Mouse (Mus musculus) lung, postnatal 0 days (tissue): ENCODE results near the gene D16Ertd472e.

Source experiments
- CTCF ChIP-seq: IDR thresholded peaks from 2 replicates; pipeline ENCODE4 v1.5.1; 2016; ENCODE audit warnings: antibody characterized with exemption, mild to moderate bottlenecking
- EP300 ChIP-seq: IDR thresholded peaks from 2 replicates; pipeline ENCODE4 v1.6.1; 2016; ENCODE audit warnings: antibody characterized with exemption, mild to moderate bottlenecking, control low read depth

DNA sequence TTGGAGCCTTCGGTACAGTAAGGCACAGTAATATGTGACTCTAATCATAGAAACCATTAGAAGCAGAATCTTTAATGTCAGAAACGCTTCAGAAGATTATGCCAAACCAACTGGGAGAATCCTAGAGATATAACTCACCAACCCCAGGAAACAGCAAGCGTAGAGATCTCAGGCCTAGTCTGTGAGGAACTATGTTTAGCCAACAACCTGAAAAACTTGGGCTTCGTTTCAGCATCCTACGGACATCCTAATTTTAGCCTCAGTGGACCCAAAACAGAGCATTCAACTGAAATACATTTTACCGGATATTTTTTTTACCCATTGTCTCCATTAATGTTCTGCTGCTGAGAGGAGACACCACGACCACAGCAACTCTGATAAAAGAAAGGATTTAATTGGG lies 3.9 kb upstream of the D16Ertd472e start:
- no peak for TF ChIP-seq CTCF
- no peak for TF ChIP-seq EP300
